Mouse (Mus musculus) cortical plate, adult 2 months (tissue): Measurements from ENCODE around the gene Glp2r.

Experiments
- CTCF ChIP-seq: fragments of 200-500 bp; IDR thresholded peaks from 2 replicates; pipeline ENCODE4 v1.5.1; 2011; ENCODE audit warnings: mild to moderate bottlenecking, control low read depth, low read length; ENCODE audit not compliant: insufficient read depth; ENCODE audit errors: extremely low read depth
- POLR2A ChIP-seq: fragments of 200-500 bp; IDR thresholded peaks from 2 replicates; pipeline ENCODE4 v1.6.1; 2011; ENCODE audit warnings: mild to moderate bottlenecking, low read length, control low read depth; ENCODE audit not compliant: insufficient read depth; ENCODE audit errors: extremely low read depth

GRCm38 (mm10) chr11:67756287-67756686, 14.7 kb downstream of the Glp2r start:
- TF ChIP-seq POLR2A = no peak
- TF ChIP-seq CTCF = no peak
